Mouse (Mus musculus): ENCODE results near the gene Cgrrf1. TPM values are rescaled to one million over a fixed set of nuclear protein-coding genes. Genes with fewer than 3 reads are reported as not detected.
"Not testable (repeated sequence)": the region's sequence is repeated elsewhere in the genome, so short reads cannot be mapped to it uniquely, and the experiment has no call there.

Gene Cgrrf1
- total RNA-seq (2021) = 10 to 100 TPM; 26.4 to 26.8 TPM

GRCm38 (mm10) chr14:46831837-46832333 lies at the start of gene Cgrrf1:
Gene Cgrrf1, plus strand, starts transcription at chr14:46832125.
- DNase-seq = peak; percentile 97

- DNase-seq = no peak
These were observed 49.6 kb upstream of the Cgrrf1 start for GRCm38 (mm10) chr14:46782187-46782828.

GRCm38 (mm10) chr14:46783327-46783926 lies 48.5 kb upstream of the Cgrrf1 start:
- DNase-seq = no peak

- DNase-seq = no peak
These were observed 46.7 kb upstream of the Cgrrf1 start for GRCm38 (mm10) chr14:46785247-46785646.

- DNase-seq = no peak
These were observed 44.5 kb upstream of the Cgrrf1 start for GRCm38 (mm10) chr14:46787454-46787786.

- DNase-seq = peak; percentile 93
These were observed 44.0 kb upstream of the Cgrrf1 start, which contains the start of gene Cnih1 for GRCm38 (mm10) chr14:46787787-46788504. Gene Cnih1, minus strand, starts transcription at chr14:46788411.

GRCm38 (mm10) chr14:46788505-46788901 lies 43.4 kb upstream of the Cgrrf1 start:
- DNase-seq = no peak

- no peak for DNase-seq
These were observed 41.6 kb upstream of the Cgrrf1 start for GRCm38 (mm10) chr14:46790303-46790702.

GRCm38 (mm10) chr14:46790723-46791122 lies 41.2 kb upstream of the Cgrrf1 start:
- no peak for DNase-seq

GRCm38 (mm10) chr14:46794157-46794556 lies 37.8 kb upstream of the Cgrrf1 start:
- no peak for DNase-seq

- no peak for DNase-seq
These were observed 31.1 kb upstream of the Cgrrf1 start for GRCm38 (mm10) chr14:46800684-46801345.

GRCm38 (mm10) chr14:46803259-46803658 lies 28.7 kb upstream of the Cgrrf1 start:
- no peak for DNase-seq

GRCm38 (mm10) chr14:46803791-46804190 lies 28.1 kb upstream of the Cgrrf1 start:
- DNase-seq = no peak

- DNase-seq = no peak
These were observed 25.7 kb upstream of the Cgrrf1 start for GRCm38 (mm10) chr14:46806186-46806585.

GRCm38 (mm10) chr14:46807927-46808326 lies 24.0 kb upstream of the Cgrrf1 start:
- DNase-seq = no peak

- DNase-seq = no peak
These were observed 16.3 kb upstream of the Cgrrf1 start for GRCm38 (mm10) chr14:46815640-46816039.

- DNase-seq = no peak
These were observed 14.9 kb upstream of the Cgrrf1 start for GRCm38 (mm10) chr14:46816916-46817622.

GRCm38 (mm10) chr14:46818743-46819142 lies 13.2 kb upstream of the Cgrrf1 start:
- no peak for DNase-seq

GRCm38 (mm10) chr14:46819961-46820360 lies 12.0 kb upstream of the Cgrrf1 start:
- DNase-seq = not testable (repeated sequence)

GRCm38 (mm10) chr14:46821271-46821872 lies 10.6 kb upstream of the Cgrrf1 start:
- peak; percentile 17 for DNase-seq

GRCm38 (mm10) chr14:46821873-46822716 lies 9.8 kb upstream of the Cgrrf1 start, which contains the start of gene Gmfb:
Gene Gmfb, minus strand, starts transcription at chr14:46822242.
- DNase-seq = peak; percentile 97

Data from heart, postnatal 4 days (tissue).